Mouse (Mus musculus) heart, postnatal 0 days (tissue): Measurements from ENCODE around the gene Olfr745.

Experiments
- CTCF ChIP-seq: IDR thresholded peaks from 2 replicates; pipeline ENCODE4 v1.5.1; 2016; ENCODE audit warnings: antibody characterized with exemption, control low read depth, low read depth
- EP300 ChIP-seq: IDR thresholded peaks from 2 replicates; pipeline ENCODE4 v1.6.1; 2016; ENCODE audit warnings: antibody characterized with exemption, low read depth

- TF ChIP-seq CTCF (no peak), EP300 (no peak)
Measured at GRCm38 (mm10) chr14:50693106-50693505, 53.9 kb downstream of the Olfr745 start, which contains the start of gene Olfr747.
